ENCODE assay signal across 8 mouse cellular contexts in the genomic region with DNA sequence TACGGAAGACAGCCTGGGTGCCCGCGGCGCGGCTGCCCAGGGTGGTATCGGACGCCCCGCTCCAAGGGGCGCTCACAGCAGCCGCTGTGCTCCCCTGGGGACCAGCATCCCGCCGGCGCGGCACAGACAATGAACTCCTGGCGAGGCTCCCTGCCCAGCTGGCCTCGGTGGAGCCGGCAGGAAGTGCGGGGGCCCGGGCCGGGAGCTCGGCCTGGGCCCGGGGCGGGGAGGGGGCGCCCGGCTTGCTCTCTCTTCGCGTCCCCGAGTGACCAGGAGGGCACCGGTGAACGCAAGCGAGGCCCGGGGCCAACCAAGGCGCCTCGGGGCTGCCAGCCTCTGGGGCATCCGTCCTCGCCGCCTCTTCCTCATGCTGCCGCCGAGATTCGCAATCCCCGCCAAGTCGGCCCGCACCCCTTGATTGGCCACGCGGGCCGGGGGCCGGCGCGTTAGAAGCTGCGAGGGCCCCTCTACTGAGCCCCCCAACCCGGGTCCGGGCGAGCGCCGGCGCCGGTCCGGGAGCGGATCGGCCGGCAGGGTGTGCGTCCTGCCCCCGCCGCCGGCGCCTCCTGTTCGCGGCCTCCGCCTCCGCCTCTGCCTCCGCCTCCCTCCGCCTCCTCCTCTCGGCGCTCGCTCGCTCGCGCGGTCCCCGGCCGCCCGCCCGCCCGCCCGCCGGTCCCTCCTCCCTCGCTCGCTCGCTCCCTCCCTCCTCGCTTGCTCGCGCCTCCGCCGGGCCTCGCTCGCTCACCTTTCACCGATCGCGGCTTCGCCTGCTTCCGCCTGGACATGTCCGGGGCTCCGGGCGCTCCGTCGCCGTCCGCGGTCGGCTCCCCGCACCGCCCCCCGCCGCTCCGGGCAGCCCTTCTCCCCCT. TPM values are rescaled to one million over a fixed set of nuclear protein-coding genes. Genes with fewer than 3 reads are reported as not detected.
DNase-seq lines count a peak whose midpoint lies in the region; ATAC-seq and TF ChIP-seq lines count a peak whose summit lies in the region.

No protein-coding gene starts in this region.

- WGBS in embryonic facial prominence, embryonic 12.5 days: under 1% methylated on average over 87 of the region's 115 CpGs
- under 1% methylated on average over 93 of the region's 115 CpGs for WGBS in liver, embryonic 14.5 days (ENCODE audit: insufficient replicate concordance)
- WGBS in neural tube, embryonic 13.5 days: under 1% methylated on average over 99 of the region's 115 CpGs

- DNase-seq in adrenal gland, postnatal 10 days: peak; percentile 89
- peak; percentile 56 for DNase-seq in heart, adult 8-10 months (ENCODE audit: low spot score)
- peak; percentile 80 for DNase-seq in kidney, adult 18-20 months
- DNase-seq in liver, embryonic 14.5 days (ENCODE audit: low read depth in 3 of 3, low spot score in 3 of 3): no peak
- no peak for DNase-seq in natural killer cell, adult 2 months (ENCODE audit: low spot score in 2 of 2)

- ATAC-seq in embryonic facial prominence, embryonic 12.5 days (ENCODE audit: insufficient number of reproducible peaks, insufficient read depth, low FRiP score, low TSS enrichment): peak; percentile 28; the same call in 1 of the 2 replicates
- ATAC-seq in liver, embryonic 14.5 days (ENCODE audit: insufficient read depth): 0 out of 2 replicates have a peak, but pooled peaks have one; percentile 21
- ATAC-seq in neural tube, embryonic 13.5 days (ENCODE audit: low read depth): peak; percentile 55

- TF ChIP-seq EP300 in liver, embryonic 14.5 days (IDR thresholded peaks at IDR 0.05; ENCODE audit: low read depth): no peak

- H3K4me1 ChIP-seq in E14TG2a.4 (replicated peaks; ENCODE audit: low read depth, low read length): peaks cover 63% of the 10 kb centered on the region
- peaks cover 63% of the 10 kb centered on the region for H3K4me1 ChIP-seq in embryonic facial prominence, embryonic 12.5 days
- no peaks in the 10 kb centered on the region for H3K4me1 ChIP-seq in liver, embryonic 14.5 days (replicated peaks; ENCODE audit: control insufficient read depth in 2 of 2, insufficient read depth in 2 of 2, low read length in 1 of 2)
- H3K4me1 ChIP-seq in neural tube, embryonic 13.5 days (replicated peaks): peaks cover 75% of the 10 kb centered on the region

- TF ChIP-seq CTCF in E14TG2a.4 (conservative IDR thresholded peaks at IDR 0.05; ENCODE audit: low read length): no peak
- TF ChIP-seq CTCF in liver, embryonic 14.5 days (IDR thresholded peaks at IDR 0.05; ENCODE audit: low read depth): no peak

- peak overlapping the region; percentile 99 for H3K27ac ChIP-seq in embryonic facial prominence, embryonic 12.5 days
- no peak overlapping the region for H3K27ac ChIP-seq in liver, embryonic 14.5 days
- H3K27ac ChIP-seq in neural tube, embryonic 13.5 days (replicated peaks): peak overlapping the region; percentile 99

- H3K4me2 ChIP-seq in embryonic facial prominence, embryonic 12.5 days (replicated peaks): peak overlapping the region; percentile 93
- H3K4me2 ChIP-seq in liver, embryonic 14.5 days (ENCODE audit: low read depth): peak overlapping the region; percentile 59
- H3K4me2 ChIP-seq in neural tube, embryonic 13.5 days: peak overlapping the region; percentile 95

- H3K27me3 ChIP-seq in E14TG2a.4 (ENCODE audit: insufficient read depth, low read length): peaks cover 72% of the 10 kb centered on the region
- peaks cover 10% of the 10 kb centered on the region for H3K27me3 ChIP-seq in embryonic facial prominence, embryonic 12.5 days
- H3K27me3 ChIP-seq in liver, embryonic 14.5 days (ENCODE audit: control insufficient read depth, insufficient read depth, low read length): peaks cover 79% of the 10 kb centered on the region
- peaks cover 9% of the 10 kb centered on the region; the same call in 1 of the 2 replicates for H3K27me3 ChIP-seq in neural tube, embryonic 13.5 days

- peaks cover 4% of the 10 kb centered on the region; the same call in 1 of the 2 replicates for H3K36me3 ChIP-seq in E14TG2a.4 (ENCODE audit: insufficient read depth, low read length)
- H3K36me3 ChIP-seq in embryonic facial prominence, embryonic 12.5 days: no peaks in the 10 kb centered on the region
- H3K36me3 ChIP-seq in liver, embryonic 14.5 days (replicated peaks; ENCODE audit: control insufficient read depth, insufficient read depth, low read depth): no peaks in the 10 kb centered on the region
- H3K36me3 ChIP-seq in neural tube, embryonic 13.5 days: no peaks in the 10 kb centered on the region

- no peaks in the 10 kb centered on the region for H3K9me3 ChIP-seq in E14TG2a.4 (ENCODE audit: low read length)
- no peaks in the 10 kb centered on the region for H3K9me3 ChIP-seq in embryonic facial prominence, embryonic 12.5 days
- no peaks in the 10 kb centered on the region for H3K9me3 ChIP-seq in liver, embryonic 14.5 days (ENCODE audit: control insufficient read depth, low read length)
- H3K9me3 ChIP-seq in neural tube, embryonic 13.5 days: no peaks in the 10 kb centered on the region

- peak overlapping the region; percentile 91 for H3K9ac ChIP-seq in embryonic facial prominence, embryonic 12.5 days
- no peak overlapping the region; the same call in 1 of the 2 replicates for H3K9ac ChIP-seq in liver, embryonic 14.5 days (replicated peaks)
- H3K9ac ChIP-seq in neural tube, embryonic 13.5 days: peak overlapping the region; percentile 98

- peak overlapping the region; percentile 94 for H3K4me3 ChIP-seq in E14TG2a.4 (replicated peaks; ENCODE audit: low read length)
- H3K4me3 ChIP-seq in embryonic facial prominence, embryonic 12.5 days: peak overlapping the region; percentile 90
- H3K4me3 ChIP-seq in liver, embryonic 14.5 days (ENCODE audit: insufficient read depth in 1 of 2, low read depth in 2 of 2, low read length in 2 of 2): peak overlapping the region; percentile 30 to 56
- H3K4me3 ChIP-seq in neural tube, embryonic 13.5 days: peak overlapping the region; percentile 93

RNA-seq across cellular contexts. Expression of a gene that starts 0.7 kb away (rescaled TPM):
- 10 to 100 TPM; 19.6 to 35.2 TPM for total RNA-seq in adrenal gland, postnatal 10 days (2021)
- 33.5 and 36.5 TPM in 2 replicates for polyA plus RNA-seq in embryonic facial prominence, embryonic 12.5 days (2016; fragmentation: Nextera tagmentation; extraction: Ambion mirVana)
- 1 to 10 TPM; 3.2 to 5.2 (median 3.6) TPM for total RNA-seq in heart, adult 8-10 months (2022)
- polyA plus RNA-seq in liver, embryonic 14.5 days (2012; rRNA removed): 0.52 and 0.60 TPM in 2 replicates
- polyA plus RNA-seq in liver, embryonic 14.5 days (2014; fragmentation: Nextera tagmentation; extraction: Ambion mirVana): 0.52 TPM in 2 replicates
- 35.5 and 57.9 TPM in 2 replicates for polyA plus RNA-seq in neural tube, embryonic 13.5 days (2015; fragmentation: Nextera tagmentation; extraction: Ambion mirVana)

Comparison
In these comparisons a context has a peak if more than half of its experiments do, and no peak if none do; other contexts are left out.
1. H3K4me3 ChIP-seq: peak in every context shown above with its lines; median percentile 94 in E14TG2a.4; 93 in neural tube, embryonic 13.5 days; 90 in embryonic facial prominence, embryonic 12.5 days; 43 in liver, embryonic 14.5 days.
2. DNase-seq: peak in adrenal gland, postnatal 10 days (single experiment), heart, adult 8-10 months (single experiment) and kidney, adult 18-20 months (single experiment); none in liver, embryonic 14.5 days (0 of 3) and natural killer cell, adult 2 months (0 of 2).
3. RNA of a gene that starts 0.7 kb away (polyA plus RNA-seq): 33.5 to 36.5 TPM in embryonic facial prominence, embryonic 12.5 days and 35.5 to 57.9 TPM in neural tube, embryonic 13.5 days; 0.52 to 0.60 TPM in liver, embryonic 14.5 days; every median in the first group is over 10 times any median in the second.
4. Peak in every context shown above with its lines, with median percentiles within 50 percentile points of each other: ATAC-seq and H3K4me2 ChIP-seq.